Mouse (Mus musculus) T-helper 2 cell (primary cell): ENCODE measurements around the gene Slc9a1.

Experiments used
- in situ Hi-C: fragments of 300-600 bp; cut with MboI, MseI; formaldehyde crosslinking; loops from one replicate; pipeline ENCODE4 v1.15.1; 2025; ENCODE audit warnings: high pct_unique_total_duplicates

The Slc9a1 gene

GRCm38 (mm10) chr4:133369553-133370297 lies at the start of gene Slc9a1:
Slc9a1 (plus strand) TSS chr4:133369706.
- in situ Hi-C loops = no loop called here

GRCm38 (mm10) chr4:133328129-133328528 lies 41.4 kb upstream of the Slc9a1 start:
- in situ Hi-C loops = no loop called here

- in situ Hi-C loops = no loop called here
These were observed 39.2 kb upstream of the Slc9a1 start for GRCm38 (mm10) chr4:133330296-133330695.

- in situ Hi-C loops = no loop called here
These were observed 36.2 kb upstream of the Slc9a1 start for GRCm38 (mm10) chr4:133333306-133333705.

- in situ Hi-C loops = no loop called here
These were observed 31.5 kb upstream of the Slc9a1 start for GRCm38 (mm10) chr4:133337833-133338520.

GRCm38 (mm10) chr4:133338521-133339095 lies 30.9 kb upstream of the Slc9a1 start:
- in situ Hi-C loops = no loop called here

- in situ Hi-C loops = no loop called here
These were observed 30.3 kb upstream of the Slc9a1 start for GRCm38 (mm10) chr4:133339148-133339749.

GRCm38 (mm10) chr4:133340217-133340616 lies 29.3 kb upstream of the Slc9a1 start:
- in situ Hi-C loops = no loop called here

GRCm38 (mm10) chr4:133344112-133344511 lies 25.4 kb upstream of the Slc9a1 start:
- in situ Hi-C loops = no loop called here

GRCm38 (mm10) chr4:133345702-133346101 lies 23.8 kb upstream of the Slc9a1 start:
- in situ Hi-C loops = no loop called here

GRCm38 (mm10) chr4:133346577-133346976 lies 22.9 kb upstream of the Slc9a1 start:
- in situ Hi-C loops = no loop called here

- in situ Hi-C loops = no loop called here
These were observed 21.9 kb upstream of the Slc9a1 start for GRCm38 (mm10) chr4:133347624-133348023.

- in situ Hi-C loops = no loop called here
These were observed 21.3 kb upstream of the Slc9a1 start for GRCm38 (mm10) chr4:133348051-133348775.

- in situ Hi-C loops = no loop called here
These were observed 16.7 kb upstream of the Slc9a1 start for GRCm38 (mm10) chr4:133352797-133353196.

GRCm38 (mm10) chr4:133353367-133354365 lies 15.8 kb upstream of the Slc9a1 start, which contains the start of gene Wdtc1:
Wdtc1 (minus strand) TSS chr4:133353481.
- in situ Hi-C loops = no loop called here

- in situ Hi-C loops = no loop called here
These were observed 14.9 kb upstream of the Slc9a1 start for GRCm38 (mm10) chr4:133354641-133355040.

- in situ Hi-C loops = no loop called here
These were observed 1.1 kb downstream of the Slc9a1 start for GRCm38 (mm10) chr4:133370298-133371274.

GRCm38 (mm10) chr4:133371621-133372277 lies 2.2 kb downstream of the Slc9a1 start:
- in situ Hi-C loops = no loop called here

GRCm38 (mm10) chr4:133372278-133372665 lies 2.8 kb downstream of the Slc9a1 start:
- in situ Hi-C loops = no loop called here
